Mouse (Mus musculus): Measurements from ENCODE around the gene Grin2c. TPM values are rescaled to one million over a fixed set of nuclear protein-coding genes. Genes with fewer than 3 reads are reported as not detected.

Grin2c gene
- polyA plus RNA-seq, 1 experiment from 2014 or later = 0.05 TPM

GRCm38 (mm10) chr11:115212116-115212515 lies 54.9 kb downstream of the Grin2c start:
- Histone ChIP-seq H3K4me2 (ENCODE audit: low read depth, low read length) (no peak overlapping the region), H3K4me1 (ENCODE audit: control insufficient read depth, low read depth, low read length) (no peaks in the 10 kb centered on the region; the same call in 1 of the 2 replicates), H3K9me3 (replicated peaks; ENCODE audit: control insufficient read depth, low read length) (no peaks in the 10 kb centered on the region), H3K4me3 (ENCODE audit: low read depth, low read length) (no peak overlapping the region), H3K27ac (ENCODE audit: low read length) (no peak overlapping the region), H3K36me3 (ENCODE audit: control insufficient read depth, insufficient read depth) (no peaks in the 10 kb centered on the region), H3K27me3 (ENCODE audit: control insufficient read depth, insufficient read depth, low read depth, low read length) (no peaks in the 10 kb centered on the region), H3K9ac (ENCODE audit: low read depth, low read length) (no peak overlapping the region)
- ATAC-seq (ENCODE audit: low read depth) = peak; percentile 43
- 55% methylated on average over 13 of the region's 13 CpGs for WGBS (ENCODE audit: insufficient replicate concordance)

- no peaks in the 10 kb centered on the region for H3K9me3 ChIP-seq (replicated peaks; ENCODE audit: control insufficient read depth, low read length)
- no peaks in the 10 kb centered on the region; the same call in 1 of the 2 replicates for H3K4me1 ChIP-seq (ENCODE audit: control insufficient read depth, low read depth, low read length)
- no peak overlapping the region for H3K4me2 ChIP-seq (ENCODE audit: low read depth, low read length)
- H3K4me3 ChIP-seq (ENCODE audit: low read depth, low read length) = no peak overlapping the region
- H3K9ac ChIP-seq (ENCODE audit: low read depth, low read length) = no peak overlapping the region
- WGBS (ENCODE audit: insufficient replicate concordance) = 72% methylated on average over 7 of the region's 7 CpGs
- H3K27ac ChIP-seq (ENCODE audit: low read length) = 0 out of 2 replicates have a peak overlapping the region, but pooled peaks have one; percentile 2
- H3K36me3 ChIP-seq (ENCODE audit: control insufficient read depth, insufficient read depth) = no peaks in the 10 kb centered on the region
- ATAC-seq (ENCODE audit: low read depth) = no peak
- no peaks in the 10 kb centered on the region for H3K27me3 ChIP-seq (ENCODE audit: control insufficient read depth, insufficient read depth, low read depth, low read length)
Observed at GRCm38 (mm10) chr11:115209958-115210357, 57.1 kb downstream of the Grin2c start.

DNA sequence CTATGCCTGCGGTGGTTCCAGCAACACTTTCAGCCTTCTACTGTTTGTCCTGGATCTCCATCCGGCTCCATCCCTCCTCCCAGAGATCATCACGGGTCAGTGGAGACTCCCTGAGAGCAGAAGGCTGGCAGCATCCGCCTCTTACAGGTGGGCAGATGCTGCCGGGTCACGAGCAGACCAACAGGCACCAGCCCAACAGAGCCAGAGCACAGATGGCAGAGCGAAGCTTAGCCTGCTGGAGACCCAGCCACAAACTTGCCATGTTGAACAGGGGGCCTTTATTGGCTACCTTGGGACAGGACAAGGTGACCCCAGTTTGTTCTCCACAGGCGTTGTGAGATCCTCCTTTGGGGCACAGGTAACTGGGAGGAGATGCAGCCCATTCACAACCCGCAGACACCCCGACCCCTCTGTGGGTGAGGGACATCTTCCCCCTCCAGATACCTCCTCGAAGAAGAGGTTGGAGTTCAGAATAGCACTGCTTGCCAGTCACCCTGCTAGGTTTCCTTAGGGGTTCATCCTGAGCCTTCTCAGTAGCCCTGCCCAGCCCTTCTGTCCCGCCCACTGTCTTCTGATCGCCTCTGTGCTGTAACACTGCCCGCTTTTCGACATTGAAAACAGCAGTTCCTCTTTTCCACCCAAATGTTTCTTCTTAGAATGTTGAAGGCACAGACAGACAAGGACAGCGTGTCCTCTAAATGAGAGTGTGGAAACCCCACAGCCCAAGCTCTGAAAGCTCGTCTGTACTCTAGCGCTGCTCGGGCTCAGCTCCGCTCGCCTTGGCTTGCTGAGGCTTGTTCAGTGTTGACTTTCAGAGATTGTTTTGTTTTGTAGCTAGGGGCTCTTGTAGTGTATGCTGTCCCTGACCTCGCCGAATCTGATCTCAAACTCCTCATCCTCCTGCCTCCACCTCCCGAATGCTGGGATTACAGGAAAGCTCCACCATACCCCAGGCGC lies 58.0 kb downstream of the Grin2c start:
- H3K27ac ChIP-seq (ENCODE audit: low read length) = 0 out of 2 replicates have a peak overlapping the region, but pooled peaks have one; percentile 2
- WGBS (ENCODE audit: insufficient replicate concordance) = 62% methylated on average over 25 of the region's 25 CpGs
- H3K36me3 ChIP-seq (ENCODE audit: control insufficient read depth, insufficient read depth) = no peaks in the 10 kb centered on the region
- H3K9ac ChIP-seq (ENCODE audit: low read depth, low read length) = no peak overlapping the region
- H3K9me3 ChIP-seq (replicated peaks; ENCODE audit: control insufficient read depth, low read length) = no peaks in the 10 kb centered on the region
- H3K27me3 ChIP-seq (ENCODE audit: control insufficient read depth, insufficient read depth, low read depth, low read length) = no peaks in the 10 kb centered on the region
- H3K4me2 ChIP-seq (ENCODE audit: low read depth, low read length) = no peak overlapping the region
- no peak overlapping the region for H3K4me3 ChIP-seq (ENCODE audit: low read depth, low read length)
- no peaks in the 10 kb centered on the region; the same call in 1 of the 2 replicates for H3K4me1 ChIP-seq (ENCODE audit: control insufficient read depth, low read depth, low read length)
- ATAC-seq (ENCODE audit: low read depth) = no peak

DNA sequence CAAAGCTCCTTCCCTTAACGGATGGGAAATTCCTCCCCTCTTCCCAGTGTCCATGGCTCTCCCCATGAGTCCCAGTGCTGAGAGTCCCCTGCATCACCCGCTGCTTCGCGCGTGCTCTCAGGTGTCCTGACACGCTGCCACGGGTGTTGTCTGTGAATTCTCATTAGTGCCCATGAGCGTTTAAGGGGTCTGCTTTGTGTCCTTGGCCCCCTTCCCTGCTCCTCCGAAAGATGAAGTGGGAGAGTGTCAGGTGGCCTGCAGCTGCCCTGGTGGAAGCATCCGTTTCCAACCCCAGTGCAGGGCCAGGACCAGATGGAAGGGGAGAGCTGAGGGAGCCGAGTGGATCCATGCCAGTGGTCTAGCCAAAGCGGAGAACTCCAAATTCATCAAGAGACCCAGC lies 58.9 kb downstream of the Grin2c start:
- 83% methylated on average over 12 of the region's 12 CpGs for WGBS (ENCODE audit: insufficient replicate concordance)
- no peak for ATAC-seq (ENCODE audit: low read depth)
- H3K9me3 ChIP-seq (replicated peaks; ENCODE audit: control insufficient read depth, low read length) = no peaks in the 10 kb centered on the region

DNA sequence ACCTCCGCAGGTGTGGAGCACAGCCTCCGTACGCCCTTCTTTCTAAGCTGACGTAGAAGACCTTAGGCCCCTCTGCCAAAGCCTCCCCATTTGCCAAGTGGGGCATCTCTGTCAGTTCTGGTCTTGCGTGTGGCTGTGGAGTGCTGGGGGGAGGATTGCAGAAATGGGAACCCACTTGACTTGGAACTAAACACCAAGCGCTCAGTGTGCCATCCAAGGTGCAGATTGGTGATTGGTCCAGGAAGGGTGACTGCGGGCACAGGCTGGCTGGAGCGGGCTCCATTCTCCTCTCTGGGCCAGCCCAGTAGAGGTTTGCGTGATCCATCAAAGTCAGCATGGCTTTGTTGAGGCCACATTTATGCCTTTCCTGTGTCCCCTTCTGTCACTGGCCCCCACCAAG lies 64.3 kb downstream of the Grin2c start:
- H3K9me3 ChIP-seq (replicated peaks; ENCODE audit: control insufficient read depth, low read length) = no peaks in the 10 kb centered on the region
- H3K27me3 ChIP-seq (ENCODE audit: control insufficient read depth, insufficient read depth, low read depth, low read length) = no peaks in the 10 kb centered on the region
- H3K4me2 ChIP-seq (ENCODE audit: low read depth, low read length) = no peak overlapping the region
- no peaks in the 10 kb centered on the region for H3K36me3 ChIP-seq (ENCODE audit: control insufficient read depth, insufficient read depth)
- no peak overlapping the region for H3K4me3 ChIP-seq (ENCODE audit: low read depth, low read length)
- no peaks in the 10 kb centered on the region for H3K4me1 ChIP-seq (ENCODE audit: control insufficient read depth, low read depth, low read length)
- 79% methylated on average over 9 of the region's 9 CpGs for WGBS (ENCODE audit: insufficient replicate concordance)
- H3K27ac ChIP-seq (ENCODE audit: low read length) = no peak overlapping the region
- ATAC-seq (ENCODE audit: low read depth) = no peak
- no peak overlapping the region for H3K9ac ChIP-seq (ENCODE audit: low read depth, low read length)

More for the DNA sequence above, 58.9 kb downstream of the Grin2c start:
- no peak overlapping the region for H3K27ac ChIP-seq (ENCODE audit: low read length)
- no peaks in the 10 kb centered on the region for H3K36me3 ChIP-seq (ENCODE audit: control insufficient read depth, insufficient read depth)
- H3K27me3 ChIP-seq (ENCODE audit: control insufficient read depth, insufficient read depth, low read depth, low read length) = no peaks in the 10 kb centered on the region
- no peaks in the 10 kb centered on the region; the same call in 1 of the 2 replicates for H3K4me1 ChIP-seq (ENCODE audit: control insufficient read depth, low read depth, low read length)
- H3K9ac ChIP-seq (ENCODE audit: low read depth, low read length) = no peak overlapping the region
- no peak overlapping the region for H3K4me2 ChIP-seq (ENCODE audit: low read depth, low read length)
- H3K4me3 ChIP-seq (ENCODE audit: low read depth, low read length) = no peak overlapping the region

- Histone ChIP-seq H3K36me3 (ENCODE audit: control insufficient read depth, insufficient read depth) (no peaks in the 10 kb centered on the region), H3K4me2 (ENCODE audit: low read depth, low read length) (no peak overlapping the region), H3K27ac (ENCODE audit: low read length) (no peak overlapping the region), H3K9ac (ENCODE audit: low read depth, low read length) (no peak overlapping the region), H3K4me3 (ENCODE audit: low read depth, low read length) (no peak overlapping the region), H3K27me3 (ENCODE audit: control insufficient read depth, insufficient read depth, low read depth, low read length) (no peaks in the 10 kb centered on the region), H3K9me3 (replicated peaks; ENCODE audit: control insufficient read depth, low read length) (no peaks in the 10 kb centered on the region), H3K4me1 (ENCODE audit: control insufficient read depth, low read depth, low read length) (no peaks in the 10 kb centered on the region)
- ATAC-seq (ENCODE audit: low read depth) = peak; percentile 64; the same call in 1 of the 2 replicates
- WGBS (ENCODE audit: insufficient replicate concordance) = 15% methylated on average over 12 of the region's 12 CpGs
Observed at GRCm38 (mm10) chr11:115202316-115202715, 64.7 kb downstream of the Grin2c start.

GRCm38 (mm10) chr11:115200520-115200919 lies 66.5 kb downstream of the Grin2c start:
- H3K36me3 ChIP-seq (ENCODE audit: control insufficient read depth, insufficient read depth) = no peaks in the 10 kb centered on the region
- no peaks in the 10 kb centered on the region for H3K27me3 ChIP-seq (ENCODE audit: control insufficient read depth, insufficient read depth, low read depth, low read length)
- H3K4me3 ChIP-seq (ENCODE audit: low read depth, low read length) = no peak overlapping the region
- 73% methylated on average over 4 of the region's 4 CpGs for WGBS (ENCODE audit: insufficient replicate concordance)
- no peaks in the 10 kb centered on the region for H3K9me3 ChIP-seq (replicated peaks; ENCODE audit: control insufficient read depth, low read length)
- H3K4me2 ChIP-seq (ENCODE audit: low read depth, low read length) = no peak overlapping the region
- H3K27ac ChIP-seq (ENCODE audit: low read length) = no peak overlapping the region
- H3K4me1 ChIP-seq (ENCODE audit: control insufficient read depth, low read depth, low read length) = no peaks in the 10 kb centered on the region; the same call in 1 of the 2 replicates
- no peak overlapping the region for H3K9ac ChIP-seq (ENCODE audit: low read depth, low read length)
- no peak for ATAC-seq (ENCODE audit: low read depth)

Data from liver, embryonic 16.5 days (tissue).